ENCODE assay signal across 21 mouse cellular contexts in genomic region chr5:64190892-64191291, GRCm38 (mm10). TPM values are rescaled to one million over a fixed set of nuclear protein-coding genes. Genes with fewer than 3 reads are reported as not detected.
DNase-seq lines count a peak whose midpoint lies in the region; ATAC-seq and TF ChIP-seq lines count a peak whose summit lies in the region.
"Had no signal": no experiment of that assay in that cellular context is flagged by ENCODE, and none has a peak within 500 bp of the region (broad histone marks: within the 10 kb centered on the region; RNA-seq: fewer than 3 reads in every experiment).

No protein-coding gene starts in this region.

- 0 out of 2 replicates have a peak, but pooled peaks cover under 1% of the 10 kb centered on the region for H3K4me1 ChIP-seq in hindbrain, postnatal 0 days (ENCODE audit: insufficient read depth, low read length)
- no peaks in the 10 kb centered on the region for H3K4me1 ChIP-seq in hindbrain, embryonic 12.5 days
- no peaks in the 10 kb centered on the region for H3K4me1 ChIP-seq in lung, embryonic 14.5 days (ENCODE audit: insufficient read depth)
- H3K4me1 ChIP-seq in MEL (ENCODE audit: control insufficient read depth in 1 of 2, insufficient read depth in 2 of 2, low read length in 2 of 2), result no peaks in the 10 kb centered on the region
- no peaks in the 10 kb centered on the region for H3K4me1 ChIP-seq in stomach, postnatal 0 days (replicated peaks; ENCODE audit: control insufficient read depth, insufficient read depth)
- H3K4me1 ChIP-seq: forebrain, embryonic 10.5 days; limb, embryonic 12.5 days; liver, embryonic 15.5 days; midbrain, embryonic 15.5 days had no signal

- peaks cover 6% of the 10 kb centered on the region; the same call in 1 of the 2 replicates for H3K9me3 ChIP-seq in hindbrain, postnatal 0 days (ENCODE audit: low read length)
- H3K9me3 ChIP-seq in hindbrain, embryonic 12.5 days (replicated peaks), result peaks cover 4% of the 10 kb centered on the region
- peaks cover 5% of the 10 kb centered on the region; the same call in 1 of the 2 replicates for H3K9me3 ChIP-seq in lung, embryonic 14.5 days (ENCODE audit: low read depth, low read length)
- no peaks in the 10 kb centered on the region for H3K9me3 ChIP-seq in MEL (replicated peaks; ENCODE audit: insufficient read depth, low read length)
- 0 out of 2 replicates have a peak, but pooled peaks cover 5% of the 10 kb centered on the region for H3K9me3 ChIP-seq in stomach, postnatal 0 days (ENCODE audit: control insufficient read depth, low read length)
- H3K9me3 ChIP-seq: liver, embryonic 15.5 days; midbrain, embryonic 15.5 days had no signal

- H3K27me3 ChIP-seq in hindbrain, postnatal 0 days (ENCODE audit: insufficient read depth, low read length), result no peaks in the 10 kb centered on the region
- no peaks in the 10 kb centered on the region for H3K27me3 ChIP-seq in hindbrain, embryonic 12.5 days
- no peaks in the 10 kb centered on the region for H3K27me3 ChIP-seq in lung, embryonic 14.5 days (ENCODE audit: insufficient read depth, low read length)
- no peaks in the 10 kb centered on the region for H3K27me3 ChIP-seq in MEL (ENCODE audit: control insufficient read depth in 1 of 2, insufficient read depth in 2 of 2, low read length in 2 of 2)
- H3K27me3 ChIP-seq in stomach, postnatal 0 days (ENCODE audit: control insufficient read depth, insufficient read depth, low read length), result no peaks in the 10 kb centered on the region
- H3K27me3 ChIP-seq: heart, embryonic 12.5 days; limb, embryonic 12.5 days; liver, embryonic 15.5 days; midbrain, embryonic 15.5 days had no signal

- no peaks in the 10 kb centered on the region for H3K79me2 ChIP-seq in MEL (ENCODE audit: control insufficient read depth, insufficient read depth, low read length, poor library complexity)

- TF ChIP-seq POLR2A in MEL (IDR thresholded peaks at IDR 0.05; ENCODE audit: control insufficient read depth in 1 of 2, insufficient read depth in 1 of 2, low read depth in 1 of 2, low read length in 2 of 2, poor library complexity in 1 of 2), result no peak

- no peak overlapping the region for H3K27ac ChIP-seq in hindbrain, postnatal 0 days
- no peak overlapping the region for H3K27ac ChIP-seq in hindbrain, embryonic 12.5 days
- H3K27ac ChIP-seq in lung, embryonic 14.5 days (ENCODE audit: low read depth), result no peak overlapping the region
- no peak overlapping the region for H3K27ac ChIP-seq in MEL (ENCODE audit: control insufficient read depth, low read depth, low read length)
- no peak overlapping the region for H3K27ac ChIP-seq in stomach, postnatal 0 days (replicated peaks)
- H3K27ac ChIP-seq: forebrain, embryonic 10.5 days; hindbrain, embryonic 14.5 days; limb, embryonic 12.5 days; liver, embryonic 15.5 days; midbrain, embryonic 15.5 days had no signal

- WGBS in hindbrain, postnatal 0 days, result 83% methylated on average over 5 of the region's 5 CpGs
- WGBS in hindbrain, embryonic 12.5 days, result 90% methylated on average over 5 of the region's 5 CpGs
- WGBS in lung, embryonic 14.5 days, result 93% methylated on average over 5 of the region's 5 CpGs
- 97% methylated on average over 5 of the region's 5 CpGs for WGBS in stomach, postnatal 0 days

- no peak for DNase-seq in hindbrain, postnatal 0 days (ENCODE audit: low spot score)
- no peak for DNase-seq in lung, embryonic 14.5 days
- DNase-seq in lung, postnatal 36 days, result no peak
- DNase-seq in MEL (ENCODE audit: low read depth, low spot score) (no peak), adipocyte (ENCODE audit: low spot score) (no peak)
- DNase-seq in stomach, postnatal 0 days (ENCODE audit: low spot score), result no peak
- DNase-seq: adrenal gland, postnatal 36 days; cerebellum, adult 2 months; cerebellum, postnatal 36 days; forebrain, postnatal 0 days; kidney, adult 11 months; kidney, postnatal 25 days; right cerebral cortex, postnatal 25 days; thymus, postnatal 14 days had no signal

- TF ChIP-seq EP300 in MEL (IDR thresholded peaks at IDR 0.05; ENCODE audit: low read depth in 1 of 2, low read length in 2 of 2), result no peak
- no peak for TF ChIP-seq EP300 in stomach, postnatal 0 days (optimal IDR thresholded peaks at IDR 0.05)

- no peak overlapping the region for H3K4me2 ChIP-seq in hindbrain, postnatal 0 days (ENCODE audit: low read depth, low read length)
- no peak overlapping the region for H3K4me2 ChIP-seq in hindbrain, embryonic 12.5 days (replicated peaks)
- H3K4me2 ChIP-seq in lung, embryonic 14.5 days, result no peak overlapping the region
- H3K4me2 ChIP-seq in stomach, postnatal 0 days (replicated peaks; ENCODE audit: low read depth), result no peak overlapping the region
- H3K4me2 ChIP-seq: heart, embryonic 12.5 days; hindbrain, embryonic 14.5 days; limb, embryonic 12.5 days; liver, embryonic 15.5 days; midbrain, embryonic 15.5 days had no signal

- ATAC-seq in hindbrain, postnatal 0 days, result no peak
- no peak for ATAC-seq in hindbrain, embryonic 12.5 days (ENCODE audit: low FRiP score)
- no peak for ATAC-seq in lung, embryonic 14.5 days (ENCODE audit: insufficient read depth)
- no peak for ATAC-seq in stomach, postnatal 0 days (ENCODE audit: low FRiP score, low TSS enrichment)
- ATAC-seq: forebrain, postnatal 0 days; midbrain, embryonic 15.5 days had no signal

- no peaks in the 10 kb centered on the region for H3K36me3 ChIP-seq in hindbrain, postnatal 0 days (ENCODE audit: insufficient read depth, low read length)
- H3K36me3 ChIP-seq in hindbrain, embryonic 12.5 days, result no peaks in the 10 kb centered on the region
- peaks cover 8% of the 10 kb centered on the region for H3K36me3 ChIP-seq in lung, embryonic 14.5 days (ENCODE audit: insufficient read depth)
- peaks cover 0 to 2% of the 10 kb centered on the region in 2 experiments; a peak in 1 of 4 replicates for H3K36me3 ChIP-seq in MEL (ENCODE audit: control insufficient read depth in 1 of 2, insufficient read depth in 2 of 2, low read length in 2 of 2)
- H3K36me3 ChIP-seq in stomach, postnatal 0 days (ENCODE audit: control insufficient read depth, insufficient read depth, low read length), result no peaks in the 10 kb centered on the region
- H3K36me3 ChIP-seq: limb, embryonic 12.5 days; midbrain, embryonic 15.5 days had no signal

- TF ChIP-seq RAD21 in MEL (IDR thresholded peaks at IDR 0.05; ENCODE audit: low read depth, low read length), result peak; percentile 15

- H3K4me3 ChIP-seq in hindbrain, postnatal 0 days (ENCODE audit: low read length), result no peak overlapping the region
- no peak overlapping the region for H3K4me3 ChIP-seq in hindbrain, embryonic 12.5 days
- no peak overlapping the region for H3K4me3 ChIP-seq in lung, embryonic 14.5 days (ENCODE audit: low read depth, low read length)
- H3K4me3 ChIP-seq in MEL (ENCODE audit: control insufficient read depth in 1 of 2, insufficient read depth in 1 of 2, low read depth in 2 of 2, low read length in 2 of 2), result no peak overlapping the region
- H3K4me3 ChIP-seq in stomach, postnatal 0 days (ENCODE audit: low read depth, low read length), result no peak overlapping the region
- H3K4me3 ChIP-seq: forebrain, embryonic 10.5 days; heart, embryonic 12.5 days; limb, embryonic 12.5 days; liver, embryonic 15.5 days; midbrain, embryonic 15.5 days had no signal

- H3K9ac ChIP-seq in hindbrain, postnatal 0 days (replicated peaks; ENCODE audit: low read length), result no peak overlapping the region
- no peak overlapping the region for H3K9ac ChIP-seq in hindbrain, embryonic 12.5 days
- H3K9ac ChIP-seq in lung, embryonic 14.5 days, result no peak overlapping the region
- no peak overlapping the region for H3K9ac ChIP-seq in MEL (ENCODE audit: control insufficient read depth, low read depth, low read length, poor library complexity, severe bottlenecking)
- H3K9ac ChIP-seq in stomach, postnatal 0 days (ENCODE audit: low read length), result no peak overlapping the region
- H3K9ac ChIP-seq: forebrain, postnatal 0 days; heart, embryonic 12.5 days; hindbrain, embryonic 14.5 days; limb, embryonic 12.5 days; liver, embryonic 15.5 days; midbrain, embryonic 15.5 days had no signal

- TF ChIP-seq CTCF in hindbrain, postnatal 0 days (IDR thresholded peaks at IDR 0.05; ENCODE audit: low read depth), result peak; percentile 36; the same call in 1 of the 2 replicates
- TF ChIP-seq CTCF in lung, embryonic 14.5 days (IDR thresholded peaks at IDR 0.05; ENCODE audit: low read depth), result peak; percentile 32
- TF ChIP-seq CTCF in MEL (IDR thresholded peaks at IDR 0.05 in 2 of 3, conservative IDR thresholded peaks at IDR 0.05 in 1 of 3; ENCODE audit: control insufficient read depth in 1 of 3, insufficient read depth in 1 of 3, low read depth in 2 of 3, low read length in 3 of 3, poor library complexity in 1 of 3, severe bottlenecking in 1 of 3), result peak in 2 of 3 experiments; percentile 40 to 47; a peak in 4 of 6 replicates
- TF ChIP-seq CTCF in stomach, postnatal 0 days (IDR thresholded peaks at IDR 0.05; ENCODE audit: low read depth), result peak; percentile 44; the same call in 1 of the 2 replicates

TF ChIP-seq in MEL, 35 proteins besides CTCF, POLR2A, EP300 and RAD21 (continues in another document):
- TF ChIP-seq MYB (IDR thresholded peaks at IDR 0.05; ENCODE audit: low read depth, low read length), result no peak
- no peak for TF ChIP-seq SMC3 (IDR thresholded peaks at IDR 0.05; ENCODE audit: low read depth, low read length)
- no peak for TF ChIP-seq E2F4 (IDR thresholded peaks at IDR 0.05; ENCODE audit: borderline replicate concordance, low read depth, low read length)
- TF ChIP-seq ZMIZ1 (IDR thresholded peaks at IDR 0.05; ENCODE audit: low read depth, low read length), result no peak
- TF ChIP-seq USF1 (IDR thresholded peaks at IDR 0.05; ENCODE audit: low read depth, low read length), result no peak
- TF ChIP-seq UBTF (IDR thresholded peaks at IDR 0.05; ENCODE audit: borderline replicate concordance, insufficient read depth, low read depth, low read length), result no peak
- no peak for TF ChIP-seq ETS1 (IDR thresholded peaks at IDR 0.05; ENCODE audit: low read depth, low read length)
- TF ChIP-seq ZNF384 (IDR thresholded peaks at IDR 0.05; ENCODE audit: low read depth, low read length), result no peak
- no peak for TF ChIP-seq CHD2 (IDR thresholded peaks at IDR 0.05; ENCODE audit: low read length)
- TF ChIP-seq BHLHE40 (IDR thresholded peaks at IDR 0.05; ENCODE audit: borderline replicate concordance, low read depth, low read length), result no peak
- no peak for TF ChIP-seq USF2 (IDR thresholded peaks at IDR 0.05; ENCODE audit: borderline replicate concordance in 1 of 2, insufficient read depth in 1 of 2, low read depth in 1 of 2, low read length in 2 of 2)
- no peak for TF ChIP-seq RCOR1 (IDR thresholded peaks at IDR 0.05; ENCODE audit: low read depth, low read length)

RNA-seq across cellular contexts. Expression of gene Tbc1d1, which starts 34.8 kb away (rescaled TPM):
- 17.3 and 19.2 TPM in 2 replicates for total RNA-seq in hindbrain, postnatal 0 days (2014; rRNA removed)
- polyA plus RNA-seq in hindbrain, postnatal 0 days (2015; fragmentation: Nextera tagmentation; extraction: Ambion mirVana), result 7.2 and 8.6 TPM in 2 replicates
- 23.8 and 24.5 TPM in 2 replicates for polyA plus RNA-seq in hindbrain, embryonic 12.5 days (2016; fragmentation: Nextera tagmentation; extraction: Ambion mirVana)
- polyA plus RNA-seq in lung, embryonic 14.5 days (2014; fragmentation: Nextera tagmentation; extraction: Ambion mirVana), result 54.4 and 58.7 TPM in 2 replicates
- total RNA-seq in MEL (2012; rRNA removed), result 22.5 and 24.6 TPM in 2 replicates
- polyA plus RNA-seq in MEL (2012; ENCODE audit: insufficient read depth in 1 of 2, insufficient read length in 2 of 2, low read depth in 1 of 2, low replicate concordance in 2 of 2, missing spikeins in 1 of 2), result 10 to 100 TPM in 1 of 2 experiments, not detected in 1; 24.4 TPM
- polyA plus RNA-seq in stomach, postnatal 0 days (2015; fragmentation: Nextera tagmentation; extraction: Ambion mirVana), result 11.5 and 12.4 TPM in 2 replicates
